Mouse (Mus musculus) midbrain, embryonic 12.5 days (tissue): ENCODE measurements around the gene Hspa12b. TPM values are rescaled to one million over a fixed set of nuclear protein-coding genes. Genes with fewer than 3 reads are reported as not detected.

Experiments
- ATAC-seq: fragments of 200-750 bp; cut with Nextera tagmentation; 2 replicates; pipeline ENCODE4 v1.8.0; 2017; ENCODE audit warnings: low read depth, moderate TSS enrichment, moderate library complexity; ENCODE audit not compliant: low FRiP score
- H3K27ac ChIP-seq: fragments of 300-500 bp; sonication (generic); replicated peaks from 2 replicates; pipeline ENCODE4 v1.5.1; 2016; ENCODE audit warnings: mild to moderate bottlenecking
- H3K27me3 ChIP-seq: fragments of 300-500 bp; sonication (generic); 2 replicates; pipeline ENCODE4 v1.6.1; 2016; ENCODE audit warnings: mild to moderate bottlenecking
- H3K36me3 ChIP-seq: fragments of 300-500 bp; sonication (generic); 2 replicates; pipeline ENCODE4 v1.6.1; 2016
- H3K4me1 ChIP-seq: fragments of 300-500 bp; sonication (generic); 2 replicates; pipeline ENCODE4 v1.6.1; 2016
- H3K4me2 ChIP-seq: fragments of 300-500 bp; sonication (generic); replicated peaks from 2 replicates; pipeline ENCODE4 v1.6.1; 2016; ENCODE audit warnings: mild to moderate bottlenecking, moderate library complexity
- H3K4me3 ChIP-seq: fragments of 300-500 bp; sonication (generic); 2 replicates; pipeline ENCODE4 v1.5.1; 2016; ENCODE audit warnings: mild to moderate bottlenecking
- H3K9ac ChIP-seq: fragments of 300-500 bp; sonication (generic); replicated peaks from 2 replicates; pipeline ENCODE4 v1.6.1; 2016; ENCODE audit warnings: mild to moderate bottlenecking, moderate library complexity
- H3K9me3 ChIP-seq: fragments of 300-500 bp; sonication (generic); 2 replicates; pipeline ENCODE4 v1.6.1; 2016; ENCODE audit warnings: mild to moderate bottlenecking
- WGBS: fragments of 180-500 bp; shearing (Covaris S2); methylation state at CpG from one replicate; pipeline ENCODE4 v1.1.7; 2016; 5-methylcytosine and 5-hydroxymethylcytosine counted together
- polyA plus RNA-seq: library from polyadenylated mRNA; unstranded; fragments of >200 nt; fragmentation: Nextera tagmentation; extraction: Ambion mirVana; gene quantifications from 2 replicates; pipeline ENCODE4 v1.2.1, GENCODE M21; 2016

Hspa12b gene
- polyA plus RNA-seq, 1 experiment from 2014 or later: 7.6 TPM

DNA sequence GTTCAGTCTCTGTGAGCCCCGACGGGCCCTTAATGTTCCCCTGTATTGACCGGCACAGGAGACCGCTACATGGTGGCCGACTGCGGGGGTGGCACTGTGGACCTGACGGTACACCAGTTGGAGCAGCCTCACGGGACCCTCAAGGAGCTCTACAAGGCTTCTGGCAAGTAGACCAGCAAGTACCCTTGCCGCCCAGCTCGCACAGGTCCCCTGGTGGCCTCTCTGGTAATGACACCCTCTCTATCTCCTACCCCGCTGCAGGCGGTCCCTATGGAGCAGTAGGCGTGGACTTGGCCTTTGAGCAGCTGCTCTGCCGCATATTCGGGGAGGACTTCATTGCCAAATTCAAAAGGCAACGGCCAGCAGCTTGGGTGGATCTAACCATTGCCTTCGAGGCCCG lies 15.5 kb downstream of the Hspa12b start:
- 0 out of 2 replicates have a peak overlapping the region, but pooled peaks have one; percentile 3 for H3K4me2 ChIP-seq
- WGBS: 34% methylated on average over 18 of the region's 18 CpGs
- H3K36me3 ChIP-seq: peaks cover 40% of the 10 kb centered on the region
- no peak overlapping the region for H3K27ac ChIP-seq
- H3K9me3 ChIP-seq: no peaks in the 10 kb centered on the region
- no peak overlapping the region for H3K4me3 ChIP-seq
- H3K9ac ChIP-seq: no peak overlapping the region
- H3K27me3 ChIP-seq: no peaks in the 10 kb centered on the region
- peaks cover 6% of the 10 kb centered on the region; the same call in 1 of the 2 replicates for H3K4me1 ChIP-seq
- peak; percentile 45 for ATAC-seq

DNA sequence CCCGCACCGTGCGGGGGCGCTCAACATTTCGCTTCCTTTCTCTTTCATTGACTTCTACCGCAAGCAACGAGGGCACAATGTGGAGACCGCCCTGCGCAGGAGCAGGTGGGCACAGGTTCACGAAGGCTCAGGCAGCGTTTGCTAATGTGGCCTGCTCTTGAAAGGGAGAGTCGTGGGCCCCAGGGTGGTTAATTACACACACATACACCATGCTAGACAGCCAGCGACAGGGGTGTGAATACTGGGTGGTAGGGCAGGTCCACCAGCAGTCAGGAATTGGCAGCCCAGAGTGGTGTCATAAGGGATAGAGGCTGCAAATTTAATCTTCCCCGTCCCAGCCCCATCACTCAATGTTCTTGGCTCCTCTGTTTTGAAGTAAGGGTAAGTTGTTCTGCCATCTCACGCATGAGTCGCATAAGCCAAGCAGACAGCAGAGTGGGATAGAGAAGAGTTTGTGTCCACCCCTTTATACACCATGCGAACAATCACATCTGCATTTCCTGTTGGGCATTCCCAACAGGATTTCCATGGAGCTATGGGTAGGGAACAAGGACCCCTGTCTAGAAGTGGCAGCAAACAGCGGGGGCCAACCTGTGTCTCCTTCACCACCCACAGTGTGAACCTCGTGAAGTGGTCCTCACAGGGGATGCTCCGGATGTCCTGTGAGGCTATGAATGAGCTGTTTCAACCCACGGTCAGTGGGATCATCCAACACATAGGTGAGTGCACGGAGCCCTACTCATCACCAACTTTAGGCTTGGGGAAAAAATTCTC lies 16.1 kb downstream of the Hspa12b start:
- 68% methylated on average over 22 of the region's 22 CpGs for WGBS
- Histone ChIP-seq H3K9me3 (no peaks in the 10 kb centered on the region), H3K9ac (no peak overlapping the region), H3K4me1 (peaks cover 6% of the 10 kb centered on the region; the same call in 1 of the 2 replicates), H3K4me3 (no peak overlapping the region), H3K27ac (no peak overlapping the region), H3K4me2 (0 out of 2 replicates have a peak overlapping the region, but pooled peaks have one; percentile 3), H3K27me3 (no peaks in the 10 kb centered on the region), H3K36me3 (peaks cover 46% of the 10 kb centered on the region)
- ATAC-seq: 0 out of 2 replicates have a peak, but pooled peaks have one; percentile 44

DNA sequence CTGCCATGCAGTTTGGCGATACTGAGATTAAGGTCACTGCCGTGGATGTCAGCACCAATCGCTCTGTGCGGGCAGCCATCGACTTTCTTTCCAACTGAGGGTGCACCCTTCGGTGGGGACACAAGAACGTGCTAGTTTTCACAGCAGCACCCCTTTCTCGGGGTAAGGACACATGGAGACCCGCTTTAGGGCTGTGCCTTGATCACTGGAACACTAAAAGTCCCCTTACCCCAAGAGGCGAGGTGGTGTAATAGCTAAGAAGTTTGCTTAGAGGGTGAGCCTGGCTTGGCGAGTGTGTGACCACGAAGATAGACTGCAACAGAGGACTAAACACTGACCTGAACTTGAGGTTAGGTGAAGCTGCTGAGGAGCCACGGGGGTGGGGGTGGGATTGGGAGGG lies 18.0 kb downstream of the Hspa12b start:
- Histone ChIP-seq H3K9me3 (no peaks in the 10 kb centered on the region), H3K27me3 (no peaks in the 10 kb centered on the region), H3K4me2 (no peak overlapping the region), H3K27ac (no peak overlapping the region), H3K36me3 (peaks cover 63% of the 10 kb centered on the region), H3K4me3 (no peak overlapping the region), H3K9ac (no peak overlapping the region), H3K4me1 (peaks cover 6% of the 10 kb centered on the region; the same call in 1 of the 2 replicates)
- 69% methylated on average over 13 of the region's 13 CpGs for WGBS
- ATAC-seq: no peak

DNA sequence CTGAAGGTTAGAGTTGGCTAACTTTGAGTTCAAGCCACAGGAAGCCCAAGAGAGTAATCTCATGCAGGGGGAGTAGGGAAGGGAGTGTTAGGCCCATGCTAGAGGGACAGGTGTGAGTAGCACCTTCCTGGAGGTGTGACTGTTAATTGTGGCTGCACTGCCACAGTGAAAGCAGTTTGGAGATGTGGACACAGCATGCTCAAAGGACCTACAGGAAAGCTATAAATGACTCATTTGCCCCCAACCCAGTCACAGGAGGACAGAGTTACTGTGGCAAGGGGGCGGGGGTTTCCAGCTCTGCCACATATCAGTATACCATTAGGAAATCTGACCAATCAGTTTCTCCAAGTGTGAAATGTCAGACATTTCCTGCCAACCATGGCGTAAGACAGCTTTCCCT lies 18.5 kb downstream of the Hspa12b start:
- H3K9ac ChIP-seq: no peak overlapping the region
- H3K4me3 ChIP-seq: no peak overlapping the region
- H3K36me3 ChIP-seq: peaks cover 65% of the 10 kb centered on the region
- no peaks in the 10 kb centered on the region for H3K9me3 ChIP-seq
- no peak overlapping the region for H3K4me2 ChIP-seq
- H3K4me1 ChIP-seq: peaks cover 6% of the 10 kb centered on the region; the same call in 1 of the 2 replicates
- 97% methylated on average over 2 of the region's 2 CpGs for WGBS
- H3K27me3 ChIP-seq: no peaks in the 10 kb centered on the region
- no peak overlapping the region for H3K27ac ChIP-seq
- no peak for ATAC-seq

DNA sequence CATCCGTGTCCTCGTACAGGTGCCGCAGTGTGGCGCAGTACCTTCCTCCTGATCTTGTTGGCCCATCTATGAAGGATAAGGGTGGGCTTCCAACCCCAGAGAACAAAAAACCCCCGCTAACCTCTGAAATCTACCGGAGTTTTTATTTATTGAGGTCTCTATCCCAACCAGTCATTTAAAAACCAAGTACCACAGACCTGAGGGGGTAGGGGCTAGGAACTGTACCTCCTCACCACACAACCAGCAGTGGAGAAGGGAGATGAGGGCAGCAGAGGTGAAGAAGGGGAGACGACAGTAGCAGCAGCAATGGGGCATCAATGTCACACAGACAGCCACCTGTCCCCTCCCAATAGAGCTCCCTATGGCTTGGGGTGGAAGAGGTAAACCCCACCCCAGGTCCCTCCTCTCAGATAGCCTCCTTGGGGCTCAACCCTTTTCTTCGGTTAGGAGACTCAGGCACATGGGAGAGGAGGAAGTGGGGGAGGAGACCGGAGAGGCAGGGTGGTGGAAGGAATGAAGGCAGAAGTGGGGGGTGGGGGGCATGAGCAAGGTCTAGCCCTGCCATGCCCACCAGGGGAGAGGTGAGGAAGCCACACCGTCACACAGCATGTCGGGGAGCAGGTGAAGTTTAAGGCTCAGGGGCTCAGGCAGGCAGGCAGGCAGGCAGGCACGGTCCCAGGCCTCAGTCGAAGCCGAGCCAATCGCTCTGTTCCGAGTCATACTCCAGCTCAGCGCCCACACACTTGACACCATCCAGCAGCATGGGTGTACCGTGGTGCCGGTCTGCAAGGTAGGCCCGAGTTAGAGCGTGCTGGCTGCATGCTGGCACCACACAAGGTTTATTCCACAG lies 19.3 kb downstream of the Hspa12b start:
- no peak overlapping the region for H3K27ac ChIP-seq
- H3K9ac ChIP-seq: no peak overlapping the region
- no peak for ATAC-seq
- H3K4me2 ChIP-seq: no peak overlapping the region
- H3K27me3 ChIP-seq: no peaks in the 10 kb centered on the region
- peaks cover 74% of the 10 kb centered on the region for H3K36me3 ChIP-seq
- no peak overlapping the region for H3K4me3 ChIP-seq
- peaks cover 6% of the 10 kb centered on the region; the same call in 1 of the 2 replicates for H3K4me1 ChIP-seq
- H3K9me3 ChIP-seq: no peaks in the 10 kb centered on the region
- WGBS: 91% methylated on average over 21 of the region's 21 CpGs

DNA sequence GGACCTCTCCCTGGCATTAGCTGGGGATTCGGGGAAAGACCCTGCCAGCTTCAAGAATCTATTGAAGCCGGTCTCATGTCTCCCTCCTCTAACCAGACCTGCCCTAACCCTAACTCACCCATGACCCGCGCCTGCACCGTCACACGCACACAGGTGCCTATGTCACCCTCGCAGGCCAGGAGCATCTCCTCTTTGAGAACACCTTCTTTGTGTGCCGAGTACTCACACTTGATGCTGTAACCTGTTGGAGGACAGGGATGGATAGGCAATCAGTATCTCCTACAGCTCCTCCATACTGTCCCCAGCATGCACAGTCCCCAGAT lies 19.9 kb downstream of the Hspa12b start:
- Histone ChIP-seq H3K4me3 (no peak overlapping the region), H3K27ac (no peak overlapping the region), H3K4me1 (peaks cover 6% of the 10 kb centered on the region; the same call in 1 of the 2 replicates), H3K36me3 (peaks cover 80% of the 10 kb centered on the region), H3K9ac (no peak overlapping the region), H3K4me2 (no peak overlapping the region), H3K27me3 (no peaks in the 10 kb centered on the region), H3K9me3 (no peaks in the 10 kb centered on the region)
- 96% methylated on average over 8 of the region's 8 CpGs for WGBS
- ATAC-seq: no peak

DNA sequence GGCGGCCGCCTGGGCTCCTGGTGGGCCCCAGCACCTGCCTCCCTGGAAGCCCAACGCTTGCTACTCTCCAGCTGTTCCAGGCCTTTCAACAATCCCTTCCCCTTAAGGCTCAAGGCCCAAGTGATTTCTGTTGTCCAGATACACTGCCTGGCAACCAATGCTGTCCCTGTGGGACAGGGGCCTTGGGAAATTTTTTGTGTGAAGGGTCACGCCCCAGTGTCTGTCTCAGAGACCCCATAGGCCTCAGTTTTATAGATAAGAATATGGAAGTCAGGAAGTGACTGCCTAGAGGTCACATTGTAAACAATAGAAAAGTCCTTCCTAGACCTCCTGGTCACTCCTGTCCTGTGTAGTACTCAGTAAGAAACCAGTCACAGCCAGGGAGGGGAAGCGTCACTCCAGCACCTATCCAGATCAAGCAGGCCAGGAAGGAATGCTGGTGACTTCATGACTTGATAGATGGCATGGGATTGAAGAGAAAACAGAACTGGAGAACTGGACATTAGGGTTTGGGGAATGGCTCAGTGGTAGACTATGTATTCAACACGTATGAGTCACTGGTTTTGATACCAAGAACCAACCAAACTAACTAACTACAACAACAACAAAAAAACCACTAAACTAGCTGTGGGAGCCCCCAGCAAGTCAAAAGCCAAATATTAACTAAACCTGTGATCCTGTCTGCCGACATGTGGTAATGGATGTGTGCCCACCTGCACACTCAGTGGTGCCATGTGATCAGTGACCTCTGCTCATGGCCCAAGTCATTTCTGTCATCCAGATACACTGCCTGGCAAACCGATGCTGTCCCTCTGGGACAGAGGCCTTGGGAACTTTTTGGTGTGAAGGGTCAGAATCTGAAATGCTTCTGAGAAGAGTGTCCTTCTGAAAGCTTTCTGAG lies 21.5 kb downstream of the Hspa12b start:
- Histone ChIP-seq H3K4me3 (no peak overlapping the region), H3K9me3 (no peaks in the 10 kb centered on the region), H3K4me2 (no peak overlapping the region), H3K27ac (no peak overlapping the region), H3K36me3 (peaks cover 88% of the 10 kb centered on the region), H3K9ac (no peak overlapping the region), H3K27me3 (no peaks in the 10 kb centered on the region), H3K4me1 (no peaks in the 10 kb centered on the region)
- ATAC-seq: no peak
- 92% methylated on average over 8 of the region's 8 CpGs for WGBS

DNA sequence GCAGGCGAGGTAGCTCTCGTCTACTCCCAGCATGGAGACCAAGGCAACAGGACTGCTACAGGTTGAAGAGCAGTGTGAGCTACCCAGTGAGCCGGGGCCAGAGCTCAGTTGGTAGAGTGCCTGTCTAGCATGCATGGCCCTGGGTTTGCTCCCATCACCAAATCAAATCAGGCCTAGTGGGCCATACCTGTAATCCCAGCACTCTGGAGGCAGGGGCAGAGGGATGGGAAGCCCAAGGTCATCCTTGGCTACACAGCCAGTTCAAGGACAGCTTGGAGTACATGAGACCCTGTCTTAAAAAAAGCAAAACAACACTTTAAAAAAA lies 22.1 kb downstream of the Hspa12b start:
- H3K27ac ChIP-seq: no peak overlapping the region
- peaks cover 88% of the 10 kb centered on the region for H3K36me3 ChIP-seq
- no peak overlapping the region for H3K9ac ChIP-seq
- no peaks in the 10 kb centered on the region for H3K4me1 ChIP-seq
- WGBS: 93% methylated on average over 3 of the region's 3 CpGs
- no peak overlapping the region for H3K4me2 ChIP-seq
- no peaks in the 10 kb centered on the region for H3K27me3 ChIP-seq
- ATAC-seq: no peak
- no peaks in the 10 kb centered on the region for H3K9me3 ChIP-seq
- no peak overlapping the region for H3K4me3 ChIP-seq

DNA sequence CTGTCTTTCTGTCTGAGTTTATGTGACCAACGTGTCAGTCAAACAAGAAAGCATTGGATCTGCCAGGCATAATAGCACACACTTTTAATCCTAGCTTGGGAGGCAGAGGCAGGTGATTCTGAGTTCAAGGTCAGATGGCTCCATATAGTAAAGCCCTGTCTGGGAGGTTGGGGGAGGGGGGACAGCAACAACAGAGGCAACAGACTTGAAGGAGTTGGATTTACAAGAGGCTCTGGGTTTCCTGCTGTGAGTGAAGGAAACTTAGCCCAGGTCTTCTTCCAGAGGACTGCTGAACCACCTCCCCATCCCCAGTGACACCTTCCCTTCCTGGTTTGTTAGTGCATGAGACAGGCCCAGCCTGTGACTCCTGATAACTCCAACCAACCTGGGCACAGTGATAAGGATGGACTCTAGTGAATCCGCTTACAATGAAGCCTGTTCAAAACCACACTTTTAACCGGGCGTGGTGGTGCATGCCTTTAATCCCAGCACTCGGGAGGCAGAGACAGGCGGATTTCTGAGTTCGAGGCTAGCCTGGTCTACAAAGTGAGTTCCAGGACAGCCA lies 25.2 kb downstream of the Hspa12b start:
- no peak for ATAC-seq
- no peak overlapping the region for H3K4me3 ChIP-seq
- no peaks in the 10 kb centered on the region for H3K27me3 ChIP-seq
- no peak overlapping the region for H3K4me2 ChIP-seq
- peaks cover 68% of the 10 kb centered on the region for H3K36me3 ChIP-seq
- H3K9ac ChIP-seq: no peak overlapping the region
- WGBS: 95% methylated on average over 7 of the region's 7 CpGs
- no peak overlapping the region for H3K27ac ChIP-seq
- H3K4me1 ChIP-seq: peaks cover 10% of the 10 kb centered on the region
- H3K9me3 ChIP-seq: no peaks in the 10 kb centered on the region

DNA sequence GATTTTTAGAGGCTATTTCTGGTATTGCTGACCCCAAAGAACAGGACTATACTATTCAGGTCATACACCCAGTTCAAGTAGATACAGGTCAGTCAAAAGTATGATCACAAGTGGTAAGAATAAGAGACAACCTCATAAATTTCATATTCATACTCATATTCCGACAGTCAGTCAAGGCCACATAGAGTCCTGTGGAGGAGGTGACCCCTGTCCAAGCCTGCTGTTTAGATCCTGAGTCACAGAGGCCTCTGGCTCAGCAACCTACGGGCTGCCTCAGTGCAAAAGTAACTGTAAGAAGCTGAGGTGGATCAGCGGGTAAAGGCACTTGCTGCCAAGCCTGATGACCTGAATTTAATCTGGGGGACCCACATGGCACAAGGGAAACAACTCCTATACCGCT lies 27.0 kb downstream of the Hspa12b start:
- no peak for ATAC-seq
- Histone ChIP-seq H3K36me3 (peaks cover 50% of the 10 kb centered on the region), H3K9me3 (no peaks in the 10 kb centered on the region), H3K27me3 (no peaks in the 10 kb centered on the region), H3K4me3 (no peak overlapping the region), H3K4me1 (peaks cover 26% of the 10 kb centered on the region), H3K9ac (no peak overlapping the region), H3K4me2 (no peak overlapping the region), H3K27ac (no peak overlapping the region)
- WGBS: 93% methylated on average over 4 of the region's 4 CpGs

DNA sequence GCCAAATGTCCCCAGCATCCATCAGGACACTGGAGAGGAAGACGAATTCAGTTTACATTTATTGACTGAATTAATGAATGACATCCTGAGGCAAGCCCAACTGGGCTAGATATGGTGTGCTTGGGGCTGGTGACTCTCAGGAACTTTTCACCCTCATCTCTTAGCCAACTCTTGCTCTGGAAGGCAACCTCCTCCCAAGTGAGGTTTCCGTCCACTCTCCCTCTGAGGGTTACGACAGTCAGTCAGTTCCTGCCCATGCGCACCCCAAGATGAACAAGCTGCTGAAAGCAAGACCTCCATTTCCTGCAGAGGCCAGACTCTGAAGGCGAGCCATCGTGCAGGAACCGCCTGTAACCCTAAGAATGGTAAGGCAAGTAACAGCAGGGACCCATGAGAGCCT lies 29.9 kb downstream of the Hspa12b start:
- H3K4me2 ChIP-seq: no peak overlapping the region
- H3K9me3 ChIP-seq: no peaks in the 10 kb centered on the region
- 96% methylated on average over 7 of the region's 7 CpGs for WGBS
- ATAC-seq: no peak
- H3K27ac ChIP-seq: no peak overlapping the region
- H3K9ac ChIP-seq: no peak overlapping the region
- peaks cover 36% of the 10 kb centered on the region for H3K4me1 ChIP-seq
- H3K36me3 ChIP-seq: peaks cover 25% of the 10 kb centered on the region; the same call in 1 of the 2 replicates
- no peaks in the 10 kb centered on the region; the same call in 1 of the 2 replicates for H3K27me3 ChIP-seq
- H3K4me3 ChIP-seq: no peak overlapping the region
